Mouse (Mus musculus) embryonic stem cell, embryonic (primary cell): Measurements from ENCODE around the gene S100a6.

Source experiments
- CTCF ChIA-PET, 4 experiments: fragments of 300-600 bp in 2 of 4; fragments of 350-600 bp in 2 of 4; sonication (Branson Sonifier 250); formaldehyde crosslinking; loops; one replicate each; lab custom pipeline; 2022; ENCODE audit warnings: inconsistent platforms in 2 of 4; lab: Charles Lee
- POLR2A ChIA-PET, 4 experiments: fragments of 300-600 bp in 2 of 4; fragments of 350-600 bp in 2 of 4; sonication (Branson Sonifier 250); formaldehyde crosslinking; loops; one replicate each; lab custom pipeline; 2022; ENCODE audit warnings: antibody characterized with exemption in 4 of 4, inconsistent platforms in 1 of 4; lab: Charles Lee

S100a6 gene

GRCm38 (mm10) chr3:90594466-90594865 lies 18.2 kb upstream of the S100a6 start:
- CTCF ChIA-PET = interaction anchor here in 2 of 4 experiments (0.6 to 1.1 kb wide), 3 partner anchors 15 to 132 kb away, joined by 3 to 5 read pairs (median 4); no protein-coding TSS in a partner anchor

GRCm38 (mm10) chr3:90595556-90595955 lies 17.1 kb upstream of the S100a6 start:
- ChIA-PET CTCF (interaction anchor here in 2 of 4 experiments (1.1 to 1.6 kb wide), 4 partner anchors 9 to 44 kb away, joined by 3 to 6 read pairs (median 4); no protein-coding TSS in a partner anchor), POLR2A (interaction anchor here in 1 of 4 experiments (1.3 to 1.5 kb wide), 3 partner anchors 8 to 19 kb away, joined by 3 to 6 read pairs (median 4); no protein-coding TSS in a partner anchor)

More at GRCm38 (mm10) chr3:90594466-90594865, 18.2 kb upstream of the S100a6 start:
- POLR2A ChIA-PET = interaction anchor here in 2 of 4 experiments (1.2 to 1.5 kb wide), 4 partner anchors 9 to 81 kb away, joined by 3 to 4 read pairs (median 3); no protein-coding TSS in a partner anchor

GRCm38 (mm10) chr3:90596810-90597209 lies 15.9 kb upstream of the S100a6 start:
- ChIA-PET CTCF (interaction anchor here in 2 of 4 experiments (1.3 to 1.6 kb wide), 4 partner anchors 10 to 106 kb away, joined by 4 to 6 read pairs (median 4); partner anchors contain the start of gene Snapin (in 1 of the 2)), POLR2A (interaction anchor here in 2 of 4 experiments (0.7 to 1.3 kb wide), 2 partner anchors 9 to 17 kb away, joined by 3 to 6 read pairs; no protein-coding TSS in a partner anchor)

GRCm38 (mm10) chr3:90597736-90598135 lies 14.9 kb upstream of the S100a6 start:
- CTCF ChIA-PET = interaction anchor here in 1 of 4 experiments (1.4 kb wide), 1 partner anchor 11 kb away, joined by 3 read pairs; no protein-coding TSS in a partner anchor
- POLR2A ChIA-PET = interaction anchor here (0.6 to 1.6 kb wide), 5 partner anchors 10 to 90 kb away, joined by 3 to 4 read pairs (median 3); no protein-coding TSS in a partner anchor

- ChIA-PET CTCF (interaction anchor here in 2 of 4 experiments (0.6 to 1.4 kb wide), 2 partner anchors 11 to 111 kb away, joined by 3 to 10 read pairs; no protein-coding TSS in a partner anchor), POLR2A (interaction anchor here in 2 of 4 experiments (0.6 to 1.6 kb wide), 4 partner anchors 8 to 90 kb away, joined by 3 to 4 read pairs (median 3); partner anchors contain the start of gene S100a2 (in 1 of the 2))
Measured at GRCm38 (mm10) chr3:90598212-90598611, 14.5 kb upstream of the S100a6 start.

- POLR2A ChIA-PET = interaction anchor here in 3 of 4 experiments (0.6 to 2.4 kb wide), 4 partner anchors 9 to 578 kb away, joined by 3 to 11 read pairs (median 4); partner anchors contain the start of gene S100a2 (in 1 of the 3)
- CTCF ChIA-PET = interaction anchor here in 1 of 4 experiments (1.0 to 1.9 kb wide), 3 partner anchors 12 to 40 kb away, joined by 4 to 8 read pairs (median 4); no protein-coding TSS in a partner anchor
Measured at GRCm38 (mm10) chr3:90599401-90599800, 13.3 kb upstream of the S100a6 start.

GRCm38 (mm10) chr3:90600036-90600435 lies 12.6 kb upstream of the S100a6 start:
- CTCF ChIA-PET = interaction anchor here in 3 of 4 experiments (0.6 to 1.9 kb wide), 5 partner anchors 13 to 220 kb away, joined by 3 to 8 read pairs (median 4); no protein-coding TSS in a partner anchor
- POLR2A ChIA-PET = interaction anchor here in 3 of 4 experiments (0.5 to 2.4 kb wide), 6 partner anchors 11 to 577 kb away, joined by 3 to 11 read pairs (median 4); partner anchors contain the start of gene S100a14 (in 1 of the 3)

GRCm38 (mm10) chr3:90600458-90601195 lies 12.1 kb upstream of the S100a6 start:
- CTCF ChIA-PET = interaction anchor here in 3 of 4 experiments (0.6 to 1.9 kb wide), 5 partner anchors 14 to 221 kb away, joined by 3 to 8 read pairs (median 4); no protein-coding TSS in a partner anchor

GRCm38 (mm10) chr3:90601486-90602110 lies 11.1 kb upstream of the S100a6 start, which contains the start of gene Gm42674:
Gm42674 (plus strand) TSS chr3:90601904.
- POLR2A ChIA-PET = interaction anchor here in 2 of 4 experiments (0.6 to 2.4 kb wide), 3 partner anchors 10 to 92 kb away, joined by 3 to 11 read pairs (median 3); partner anchors contain the start of gene Chtop (in 1 of the 2)
- CTCF ChIA-PET = no interaction called here

More at GRCm38 (mm10) chr3:90600458-90601195, 12.1 kb upstream of the S100a6 start:
- POLR2A ChIA-PET = interaction anchor here in 2 of 4 experiments (0.7 to 2.4 kb wide), 5 partner anchors 10 to 91 kb away, joined by 3 to 11 read pairs (median 4); partner anchors contain the start of genes Chtop (in 1 of the 2) and S100a14 (in 1 of the 2)

GRCm38 (mm10) chr3:90603623-90604022 lies 9.1 kb upstream of the S100a6 start, which contains the start of gene S100a4:
S100a4 (plus strand) TSS chr3:90603771.
- ChIA-PET POLR2A (interaction anchor here in 3 of 4 experiments (0.6 to 1.6 kb wide), 9 partner anchors 9 to 1425 kb away, joined by 3 to 4 read pairs (median 4); partner anchors contain the start of gene S100a6 (in 1 of the 3)), CTCF (interaction anchor here in 3 of 4 experiments (0.9 to 1.8 kb wide), 3 partner anchors 17 to 408 kb away, joined by 3 to 8 read pairs (median 3); no protein-coding TSS in a partner anchor)

GRCm38 (mm10) chr3:90604416-90604815 lies 8.3 kb upstream of the S100a6 start:
- POLR2A ChIA-PET = interaction anchor here in 3 of 4 experiments (0.6 to 1.6 kb wide), 11 partner anchors 8 to 1426 kb away, joined by 3 to 6 read pairs (median 4); partner anchors contain the start of gene S100a6 (in 1 of the 3)
- CTCF ChIA-PET = interaction anchor here (0.5 to 2.0 kb wide), 7 partner anchors 10 to 38 kb away, joined by 3 to 8 read pairs (median 3); no protein-coding TSS in a partner anchor

- CTCF ChIA-PET = interaction anchor here (0.5 to 2.0 kb wide), 7 partner anchors 9 to 37 kb away, joined by 3 to 8 read pairs (median 4); no protein-coding TSS in a partner anchor
- POLR2A ChIA-PET = interaction anchor here in 2 of 4 experiments (1.1 to 1.6 kb wide), 4 partner anchors 9 to 92 kb away, joined by 3 to 6 read pairs (median 4); no protein-coding TSS in a partner anchor
Measured at GRCm38 (mm10) chr3:90605049-90605448, 7.6 kb upstream of the S100a6 start.

GRCm38 (mm10) chr3:90605736-90606135 lies 6.9 kb upstream of the S100a6 start:
- ChIA-PET POLR2A (interaction anchor here in 1 of 4 experiments (1.6 kb wide), 1 partner anchor 9 kb away, joined by 6 read pairs; no protein-coding TSS in a partner anchor), CTCF (interaction anchor here in 3 of 4 experiments (1.0 to 2.0 kb wide), 5 partner anchors 8 to 34 kb away, joined by 3 to 8 read pairs (median 5); no protein-coding TSS in a partner anchor)

GRCm38 (mm10) chr3:90606185-90606584 lies 6.5 kb upstream of the S100a6 start:
- ChIA-PET CTCF (interaction anchor here in 2 of 4 experiments (0.5 to 1.0 kb wide), 2 partner anchors 8 to 351 kb away, joined by 4 to 5 read pairs; no protein-coding TSS in a partner anchor), POLR2A (interaction anchor here in 1 of 4 experiments (0.7 kb wide), 1 partner anchor 241 kb away, joined by 4 read pairs; no protein-coding TSS in a partner anchor)

- CTCF ChIA-PET = interaction anchor here in 1 of 4 experiments (1.2 kb wide), 1 partner anchor 102 kb away, joined by 3 read pairs; no protein-coding TSS in a partner anchor
- POLR2A ChIA-PET = no interaction called here
Measured at GRCm38 (mm10) chr3:90607361-90607760, 5.3 kb upstream of the S100a6 start.

- CTCF ChIA-PET = interaction anchor here in 1 of 4 experiments (1.2 kb wide), 1 partner anchor 102 kb away, joined by 3 read pairs; no protein-coding TSS in a partner anchor
- POLR2A ChIA-PET = no interaction called here
Measured at GRCm38 (mm10) chr3:90608223-90608622, 4.5 kb upstream of the S100a6 start, which contains the start of gene S100a5. S100a5 (plus strand) TSS chr3:90608523.
